Mouse (Mus musculus): Measurements from ENCODE around the gene Cst13.

GRCm38 (mm10) chr2:148838075-148838777 lies 18.3 kb downstream of the Cst13 start:
- TF ChIP-seq CTCF (IDR thresholded peaks at IDR 0.05; ENCODE audit: low read depth, low read length): no peak
- no peak for TF ChIP-seq GATA2 (IDR thresholded peaks at IDR 0.05; ENCODE audit: borderline replicate concordance, low read depth, low read length)
- TF ChIP-seq GATA1 (IDR thresholded peaks at IDR 0.05; ENCODE audit: borderline replicate concordance, low read length): no peak
- TF ChIP-seq TAL1 (conservative IDR thresholded peaks at IDR 0.05; ENCODE audit: low read depth, low read length): no peak
